Mouse (Mus musculus) testis, adult 2 months (tissue): ENCODE data around the gene Fnbp1l.

Experiments
- CTCF ChIP-seq: fragments of 200-500 bp; IDR thresholded peaks from 2 replicates; pipeline ENCODE4 v1.5.1; 2012; ENCODE audit warnings: low read depth, mild to moderate bottlenecking, inconsistent platforms, low read length, moderate library complexity; ENCODE audit not compliant: control insufficient read depth, insufficient read depth, insufficient replicate concordance
- POLR2A ChIP-seq: fragments of 200-500 bp; IDR thresholded peaks from 2 replicates; pipeline ENCODE4 v1.6.1; 2012; ENCODE audit warnings: low read depth, mild to moderate bottlenecking, inconsistent platforms, low read length, moderate library complexity; ENCODE audit not compliant: control insufficient read depth

- TF ChIP-seq CTCF: no peak
- no peak for TF ChIP-seq POLR2A
These were observed 17.1 kb downstream of the Fnbp1l start for GRCm38 (mm10) chr3:122602370-122602769.
